Mouse (Mus musculus) liver, embryonic 16.5 days (tissue): ENCODE results near the gene Tap2. TPM values are rescaled to one million over a fixed set of nuclear protein-coding genes. Genes with fewer than 3 reads are reported as not detected.
A peak's percentile ranks its signal among the peaks of the same experiment; 100 is the strongest.

ENCODE experiments used
- ATAC-seq: fragments of 200-750 bp; cut with Nextera tagmentation; 2 replicates; pipeline ENCODE4 v1.8.0; 2017; ENCODE audit warnings: low read depth, mild to moderate bottlenecking, moderate number of reproducible peaks, moderate library complexity
- H3K27ac ChIP-seq: fragments of 300-500 bp; sonication (generic); 2 replicates; pipeline ENCODE4 v1.5.1; 2014; ENCODE audit warnings: mild to moderate bottlenecking, low read length
- H3K27me3 ChIP-seq: fragments of 300-500 bp; sonication (generic); 2 replicates; pipeline ENCODE4 v1.6.1; 2014; ENCODE audit warnings: low read depth, low read length, mixed read lengths; ENCODE audit not compliant: control insufficient read depth, insufficient read depth
- H3K36me3 ChIP-seq: fragments of 300-500 bp; sonication (generic); 2 replicates; pipeline ENCODE4 v1.6.1; 2014; ENCODE audit warnings: mild to moderate bottlenecking; ENCODE audit not compliant: control insufficient read depth, insufficient read depth
- H3K4me1 ChIP-seq: fragments of 300-500 bp; sonication (generic); 2 replicates; pipeline ENCODE4 v1.6.1; 2014; ENCODE audit warnings: low read depth, low read length, mixed read lengths; ENCODE audit not compliant: control insufficient read depth
- H3K4me2 ChIP-seq: fragments of 300-500 bp; sonication (generic); 2 replicates; pipeline ENCODE4 v1.6.1; 2014; ENCODE audit warnings: low read depth, low read length, mixed read lengths
- H3K4me3 ChIP-seq: fragments of 300-500 bp; sonication (generic); 2 replicates; pipeline ENCODE4 v1.5.1; 2014; ENCODE audit warnings: low read depth, mild to moderate bottlenecking, low read length
- H3K9ac ChIP-seq: fragments of 300-500 bp; sonication (generic); 2 replicates; pipeline ENCODE4 v1.6.1; 2014; ENCODE audit warnings: low read depth, low read length
- H3K9me3 ChIP-seq: fragments of 300-500 bp; sonication (generic); replicated peaks from 2 replicates; pipeline ENCODE4 v1.6.1; 2016; ENCODE audit warnings: low read length; ENCODE audit not compliant: control insufficient read depth
- WGBS: fragments of 180-500 bp; shearing (Covaris S2); extraction: QIAGEN DNeasy Blood & Tissue Kit; methylation state at CpG from one replicate; pipeline ENCODE4 v1.1.7; 2014; ENCODE audit not compliant: insufficient replicate concordance; 5-methylcytosine and 5-hydroxymethylcytosine counted together
- polyA plus RNA-seq: library from polyadenylated mRNA; unstranded; fragments of >200 nt; fragmentation: Nextera tagmentation; extraction: Ambion mirVana; gene quantifications from 2 replicates; pipeline ENCODE4 v1.2.1, GENCODE M21; 2015

Tap2 gene
- polyA plus RNA-seq, result 6.7 TPM in 2 replicates

GRCm38 (mm10) chr17:34203444-34203843, at the start of gene Tap2:
Gene Tap2, plus strand, starts transcription at chr17:34203527.
- ATAC-seq, result no peak
- Histone ChIP-seq H3K9ac (peak within 1 kb of the TSS; percentile 84), H3K4me2 (peak within 1 kb of the TSS; percentile 95), H3K9me3 (no peaks in the 10 kb centered on the region), H3K27me3 (no peaks in the 10 kb centered on the region), H3K4me1 (peaks cover 14% of the 10 kb centered on the region), H3K27ac (no peak within 1 kb of the TSS; the same call in 1 of the 2 replicates), H3K36me3 (no peaks in the 10 kb centered on the region), H3K4me3 (peak within 1 kb of the TSS; percentile 85)
- WGBS, result 74% methylated on average over 5 of the region's 5 CpGs

GRCm38 (mm10) chr17:34155534-34155933, 47.8 kb upstream of the Tap2 start:
- no peaks in the 10 kb centered on the region for H3K36me3 ChIP-seq
- no peak for ATAC-seq
- no peak overlapping the region for H3K9ac ChIP-seq
- H3K27ac ChIP-seq, result no peak overlapping the region
- no peak overlapping the region for H3K4me2 ChIP-seq
- H3K4me1 ChIP-seq, result no peaks in the 10 kb centered on the region
- no peak overlapping the region for H3K4me3 ChIP-seq
- H3K27me3 ChIP-seq, result no peaks in the 10 kb centered on the region
- WGBS, result 50% methylated on average over 5 of the region's 5 CpGs
- H3K9me3 ChIP-seq, result no peaks in the 10 kb centered on the region

- H3K27ac ChIP-seq, result no peak overlapping the region
- H3K9me3 ChIP-seq, result no peaks in the 10 kb centered on the region
- no peak for ATAC-seq
- 42% methylated on average over 9 of the region's 9 CpGs for WGBS
- H3K27me3 ChIP-seq, result no peaks in the 10 kb centered on the region
- no peaks in the 10 kb centered on the region for H3K4me1 ChIP-seq
- no peak overlapping the region for H3K4me3 ChIP-seq
- H3K9ac ChIP-seq, result no peak overlapping the region
- no peak overlapping the region for H3K4me2 ChIP-seq
- H3K36me3 ChIP-seq, result no peaks in the 10 kb centered on the region
Observed at GRCm38 (mm10) chr17:34164202-34164895, 39.0 kb upstream of the Tap2 start.

- no peak overlapping the region for H3K9ac ChIP-seq
- H3K27ac ChIP-seq, result no peak overlapping the region
- 25% methylated on average over 6 of the region's 6 CpGs for WGBS
- no peaks in the 10 kb centered on the region for H3K36me3 ChIP-seq
- H3K4me2 ChIP-seq, result no peak overlapping the region
- no peaks in the 10 kb centered on the region for H3K9me3 ChIP-seq
- no peak overlapping the region for H3K4me3 ChIP-seq
- H3K4me1 ChIP-seq, result no peaks in the 10 kb centered on the region
- H3K27me3 ChIP-seq, result no peaks in the 10 kb centered on the region
- ATAC-seq, result no peak
Observed at GRCm38 (mm10) chr17:34165033-34165730, 38.1 kb upstream of the Tap2 start.

- no peak for ATAC-seq
- no peaks in the 10 kb centered on the region for H3K36me3 ChIP-seq
- no peak overlapping the region for H3K4me3 ChIP-seq
- H3K4me2 ChIP-seq, result no peak overlapping the region
- H3K27me3 ChIP-seq, result no peaks in the 10 kb centered on the region
- H3K9ac ChIP-seq, result no peak overlapping the region
- no peak overlapping the region for H3K27ac ChIP-seq
- no peaks in the 10 kb centered on the region; the same call in 1 of the 2 replicates for H3K4me1 ChIP-seq
- no peaks in the 10 kb centered on the region for H3K9me3 ChIP-seq
- 0% methylated on average over 2 of the region's 2 CpGs for WGBS
Observed at GRCm38 (mm10) chr17:34169279-34169678, 34.0 kb upstream of the Tap2 start.

GRCm38 (mm10) chr17:34170487-34170876, 32.8 kb upstream of the Tap2 start:
- Histone ChIP-seq H3K27ac (no peak overlapping the region), H3K9ac (no peak overlapping the region), H3K4me1 (no peaks in the 10 kb centered on the region; the same call in 1 of the 2 replicates), H3K36me3 (no peaks in the 10 kb centered on the region), H3K9me3 (no peaks in the 10 kb centered on the region), H3K4me2 (no peak overlapping the region), H3K27me3 (no peaks in the 10 kb centered on the region), H3K4me3 (no peak overlapping the region)
- ATAC-seq, result no peak
- 2% methylated on average over 4 of the region's 4 CpGs for WGBS

GRCm38 (mm10) chr17:34170877-34171498, 32.3 kb upstream of the Tap2 start:
- no peaks in the 10 kb centered on the region for H3K9me3 ChIP-seq
- no peaks in the 10 kb centered on the region for H3K36me3 ChIP-seq
- peak overlapping the region; percentile 29 for H3K4me2 ChIP-seq
- ATAC-seq, result peak; percentile 54; the same call in 1 of the 2 replicates
- 12% methylated on average over 13 of the region's 13 CpGs for WGBS
- no peak overlapping the region for H3K9ac ChIP-seq
- no peak overlapping the region for H3K27ac ChIP-seq
- peak overlapping the region; percentile 27; the same call in 1 of the 2 replicates for H3K4me3 ChIP-seq
- no peaks in the 10 kb centered on the region; the same call in 1 of the 2 replicates for H3K4me1 ChIP-seq
- no peaks in the 10 kb centered on the region for H3K27me3 ChIP-seq

- Histone ChIP-seq H3K4me2 (no peak overlapping the region), H3K27me3 (no peaks in the 10 kb centered on the region), H3K27ac (no peak overlapping the region), H3K4me3 (no peak overlapping the region), H3K36me3 (no peaks in the 10 kb centered on the region), H3K4me1 (no peaks in the 10 kb centered on the region; the same call in 1 of the 2 replicates), H3K9me3 (no peaks in the 10 kb centered on the region; the same call in 1 of the 2 replicates), H3K9ac (no peak overlapping the region)
- ATAC-seq, result no peak
- 81% methylated on average over 5 of the region's 5 CpGs for WGBS
Observed at GRCm38 (mm10) chr17:34172528-34172927, 30.8 kb upstream of the Tap2 start.
